Mouse (Mus musculus): ENCODE results near the gene Prickle2.

- TF ChIP-seq CTCF (IDR thresholded peaks at IDR 0.05; ENCODE audit: low read depth) (no peak), EP300 (IDR thresholded peaks at IDR 0.05; ENCODE audit: low read depth) (no peak)
These were observed 172.5 kb downstream of the Prickle2 start for GRCm38 (mm10) chr6:92533306-92534063.
